Mouse (Mus musculus) myocyte (in vitro differentiated cells): ENCODE data around the gene Tfeb.

ENCODE experiments used
- E2F4 ChIP-seq: IDR thresholded peaks from one replicate; pipeline ENCODE4 v1.6.1; 2011; ENCODE audit warnings: mild to moderate bottlenecking, control low read depth, moderate library complexity; ENCODE audit not compliant: insufficient read depth
- MAX ChIP-seq: IDR thresholded peaks from one replicate; pipeline ENCODE4 v1.6.1; 2011; ENCODE audit warnings: low read depth, mild to moderate bottlenecking, control low read depth
- MYOD1 ChIP-seq, 3 experiments: IDR thresholded peaks; one replicate each; pipeline ENCODE4 v1.6.1; 2011; ENCODE audit warnings: control low read depth in 2 of 3, low read depth in 2 of 3, mild to moderate bottlenecking in 2 of 3, moderate library complexity in 1 of 3; ENCODE audit not compliant: insufficient read length in 2 of 3, control insufficient read depth in 1 of 3
- POLR2A ChIP-seq: IDR thresholded peaks from one replicate; pipeline ENCODE4 v1.6.1; 2011; ENCODE audit warnings: low read depth, mild to moderate bottlenecking, control low read depth, moderate library complexity; ENCODE audit not compliant: insufficient read length
- POLR2AphosphoS2 ChIP-seq: IDR thresholded peaks from one replicate; pipeline ENCODE4 v1.6.1; 2011; ENCODE audit warnings: low read depth, control low read depth; ENCODE audit not compliant: insufficient read length
- TCF12 ChIP-seq: IDR thresholded peaks from one replicate; pipeline ENCODE4 v1.6.1; 2011; ENCODE audit warnings: mild to moderate bottlenecking, control low read depth; ENCODE audit not compliant: poor library complexity, insufficient read depth, severe bottlenecking

- no peak for TF ChIP-seq MAX
- no peak for TF ChIP-seq POLR2A
- no peak for TF ChIP-seq E2F4
- TF ChIP-seq TCF12: no peak
- TF ChIP-seq POLR2AphosphoS2: no peak
- TF ChIP-seq MYOD1 (IDR thresholded peaks at IDR 0.05; ENCODE audit: control insufficient read depth in 1 of 3, insufficient read length in 2 of 3, low read depth in 2 of 3): no peak
Observed at GRCm38 (mm10) chr17:47767456-47768141, 30.8 kb downstream of the Tfeb start.
